Mouse (Mus musculus) neural tube, embryonic 15.5 days (tissue): ENCODE measurements around the gene Cypt14. TPM values are rescaled to one million over a fixed set of nuclear protein-coding genes. Genes with fewer than 3 reads are reported as not detected.
"Not testable (repeated sequence)": the region's sequence is repeated elsewhere in the genome, so short reads cannot be mapped to it uniquely, and the experiment has no call there.

ENCODE experiments used
- ATAC-seq: fragments of 200-750 bp; cut with Nextera tagmentation; 2 replicates; pipeline ENCODE4 v1.8.0; 2017; ENCODE audit warnings: mild to moderate bottlenecking, moderate TSS enrichment, moderate library complexity; ENCODE audit not compliant: low FRiP score
- H3K27ac ChIP-seq: fragments of 300-500 bp; sonication (generic); replicated peaks from 2 replicates; pipeline ENCODE4 v1.5.1; 2015; ENCODE audit warnings: mild to moderate bottlenecking, inconsistent platforms
- H3K27me3 ChIP-seq: fragments of 300-500 bp; sonication (generic); replicated peaks from 2 replicates; pipeline ENCODE4 v1.6.1; 2015; ENCODE audit warnings: inconsistent platforms
- H3K36me3 ChIP-seq: fragments of 300-500 bp; sonication (generic); 2 replicates; pipeline ENCODE4 v1.6.1; 2015; ENCODE audit warnings: inconsistent platforms
- H3K4me1 ChIP-seq: fragments of 300-500 bp; sonication (generic); 2 replicates; pipeline ENCODE4 v1.6.1; 2015; ENCODE audit warnings: inconsistent platforms
- H3K4me2 ChIP-seq: fragments of 300-500 bp; sonication (generic); 2 replicates; pipeline ENCODE4 v1.6.1; 2015; ENCODE audit warnings: inconsistent platforms, mild to moderate bottlenecking, moderate library complexity
- H3K4me3 ChIP-seq: fragments of 300-500 bp; sonication (generic); replicated peaks from 2 replicates; pipeline ENCODE4 v1.5.1; 2015; ENCODE audit warnings: mild to moderate bottlenecking, inconsistent platforms
- H3K9ac ChIP-seq: fragments of 300-500 bp; sonication (generic); replicated peaks from 2 replicates; pipeline ENCODE4 v1.6.1; 2015; ENCODE audit warnings: mild to moderate bottlenecking, inconsistent platforms
- H3K9me3 ChIP-seq: fragments of 300-500 bp; sonication (generic); replicated peaks from 2 replicates; pipeline ENCODE4 v1.6.1; 2016; ENCODE audit warnings: inconsistent platforms
- WGBS: fragments of 180-500 bp; shearing (Covaris S2); methylation state at CpG from one replicate; pipeline ENCODE4 v1.1.7; 2015; ENCODE audit warnings: mixed read lengths; 5-methylcytosine and 5-hydroxymethylcytosine counted together
- polyA plus RNA-seq: library from polyadenylated mRNA; unstranded; fragments of >200 nt; fragmentation: Nextera tagmentation; extraction: Ambion mirVana; gene quantifications from 2 replicates; pipeline ENCODE4 v1.2.1, GENCODE M21; 2015

Gene Cypt14
- not detected in 2 replicates for polyA plus RNA-seq

DNA sequence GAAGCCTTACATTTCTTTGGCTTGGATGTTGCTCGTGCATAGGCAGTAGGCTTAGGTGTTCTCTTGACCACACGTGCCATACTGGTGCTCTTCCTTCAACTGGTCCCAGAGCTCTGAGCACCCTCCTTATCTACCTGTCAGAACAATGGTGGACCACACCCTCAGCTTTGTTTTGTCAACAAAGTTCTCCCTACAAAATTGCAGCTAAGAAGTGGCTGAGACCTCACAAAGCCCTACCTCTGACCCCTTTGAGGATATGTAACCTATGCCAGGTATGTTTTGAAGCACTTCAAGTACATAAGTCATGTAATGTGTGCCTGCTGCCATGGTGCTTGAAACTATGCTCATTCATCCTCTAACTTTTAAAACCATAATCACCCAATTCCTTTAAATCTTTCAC is at the start of gene Cypt14:
Gene Cypt14 (minus strand): TSS at position 101 of the 400 bp plus-strand sequence.
- H3K9me3 ChIP-seq, H3K4me3 ChIP-seq, H3K9ac ChIP-seq, H3K36me3 ChIP-seq, ATAC-seq, H3K4me2 ChIP-seq, H3K27ac ChIP-seq, H3K4me1 ChIP-seq, H3K27me3 ChIP-seq: not testable (repeated sequence)
- WGBS, result 63% methylated on average over 2 of the region's 2 CpGs
